ENCODE assay signal across 25 mouse cellular contexts in genomic region chr19:57295521-57295920, GRCm38 (mm10).
"Had no signal": no experiment of that assay in that cellular context is flagged by ENCODE, and none has a peak within 500 bp of the region (broad histone marks: within the 10 kb centered on the region; RNA-seq: fewer than 3 reads in every experiment).

No protein-coding gene starts in this region.

- H3K27me3 ChIP-seq: heart, embryonic 13.5 days; heart, embryonic 15.5 days; hindbrain, embryonic 12.5 days; intestine, embryonic 15.5 days; limb, embryonic 12.5 days; liver, embryonic 13.5 days; liver, embryonic 15.5 days had no signal

- ATAC-seq: hindbrain, embryonic 16.5 days; inflammation-experienced regulatory T-cells, adult 6 months; intestine, embryonic 15.5 days; intestine, postnatal 0 days had no signal

- H3K4me2 ChIP-seq: heart, embryonic 13.5 days; heart, embryonic 15.5 days; hindbrain, embryonic 12.5 days; hindbrain, embryonic 14.5 days; intestine, embryonic 15.5 days; limb, embryonic 12.5 days; liver, embryonic 11.5 days; liver, embryonic 13.5 days; liver, embryonic 15.5 days had no signal

- H3K4me1 ChIP-seq: hindbrain, embryonic 10.5 days; hindbrain, embryonic 12.5 days; limb, embryonic 12.5 days had no signal

- H3K4me3 ChIP-seq: heart, embryonic 10.5 days; heart, embryonic 13.5 days; heart, embryonic 15.5 days; hindbrain, embryonic 10.5 days; hindbrain, embryonic 12.5 days; intestine, embryonic 15.5 days; layer of hippocampus, adult 2 months; left cerebral cortex, adult 2 months; limb, embryonic 10.5 days; limb, embryonic 12.5 days; liver, embryonic 13.5 days; liver, embryonic 15.5 days had no signal

- H3K9ac ChIP-seq: heart, embryonic 13.5 days; heart, embryonic 15.5 days; hindbrain, embryonic 12.5 days; hindbrain, embryonic 14.5 days; intestine, embryonic 15.5 days; limb, embryonic 12.5 days; liver, embryonic 13.5 days; liver, embryonic 15.5 days had no signal

- H3K27ac ChIP-seq: heart, embryonic 10.5 days; heart, embryonic 13.5 days; heart, embryonic 15.5 days; hindbrain, embryonic 10.5 days; hindbrain, embryonic 12.5 days; hindbrain, embryonic 14.5 days; intestine, embryonic 15.5 days; left cerebral cortex, adult 2 months; limb, embryonic 10.5 days; limb, embryonic 12.5 days; liver, embryonic 13.5 days; liver, embryonic 15.5 days had no signal

- H3K36me3 ChIP-seq: heart, embryonic 10.5 days; heart, embryonic 13.5 days; heart, embryonic 15.5 days; hindbrain, embryonic 10.5 days; hindbrain, embryonic 12.5 days; intestine, embryonic 15.5 days; limb, embryonic 10.5 days; limb, embryonic 12.5 days; liver, embryonic 13.5 days; liver, embryonic 15.5 days had no signal

- H3K9me3 ChIP-seq: heart, embryonic 10.5 days; heart, embryonic 13.5 days; heart, embryonic 15.5 days; hindbrain, embryonic 10.5 days; hindbrain, embryonic 12.5 days; intestine, embryonic 15.5 days; limb, embryonic 10.5 days; limb, embryonic 12.5 days; liver, embryonic 13.5 days; liver, embryonic 15.5 days had no signal

- DNase-seq: gastrocnemius, postnatal 10 days; gastrocnemius, postnatal 25 days; heart, postnatal 4 days; kidney, adult 18-20 months; kidney, adult 8-10 months; kidney, postnatal 10 days; kidney, postnatal 25 days; liver; liver, embryonic 13.5 days had no signal
